Mouse (Mus musculus) midbrain, embryonic 16.5 days (tissue): ENCODE measurements around the gene Ptpru. TPM values are rescaled to one million over a fixed set of nuclear protein-coding genes. Genes with fewer than 3 reads are reported as not detected.

ENCODE experiments used
- polyA plus RNA-seq: library from polyadenylated mRNA; unstranded; fragments of >200 nt; fragmentation: Nextera tagmentation; extraction: Ambion mirVana; gene quantifications from 2 replicates; pipeline ENCODE4 v1.2.1, GENCODE M21; 2015

Ptpru gene
- polyA plus RNA-seq, 1 experiment from 2014 or later, result 31.5 TPM

Other genes with a start within 250 kb of the Ptpru start
- gene Mecr, start 5.2 kb upstream of the Ptpru start, polyA plus RNA-seq, result 37.2 and 43.0 TPM in 2 replicates
- 100 and 112 TPM in 2 replicates for gene Srsf4, start 35.3 kb upstream of the Ptpru start, polyA plus RNA-seq
- gene Tmem200b, start 83.5 kb upstream of the Ptpru start, polyA plus RNA-seq, result 0.18 TPM in 1 of 2 replicates, not detected in the other
- not detected in 2 replicates for gene Gm10300, start 236.4 kb upstream of the Ptpru start, polyA plus RNA-seq
- 61.7 and 69.9 TPM in 2 replicates for gene Epb41, start 237.0 kb upstream of the Ptpru start, polyA plus RNA-seq